In genomic region chr3:53027333-53027732, GRCm38 (mm10) we compare ENCODE assay signal across 19 mouse cellular contexts.
"Had no signal": no experiment of that assay in that cellular context is flagged by ENCODE, and none has a peak within 500 bp of the region (broad histone marks: within the 10 kb centered on the region; RNA-seq: fewer than 3 reads in every experiment).

No protein-coding gene starts in this region.

- H3K27me3 ChIP-seq: lung, embryonic 15.5 days; midbrain, embryonic 13.5 days; midbrain, embryonic 15.5 days; neural tube, embryonic 12.5 days had no signal

- ATAC-seq: liver, postnatal 0 days; midbrain, embryonic 13.5 days; midbrain, embryonic 15.5 days had no signal

- H3K27ac ChIP-seq: liver, embryonic 15.5 days; lung, embryonic 15.5 days; macrophage; midbrain, embryonic 13.5 days; midbrain, embryonic 15.5 days; neural tube, embryonic 12.5 days had no signal

- H3K36me3 ChIP-seq: liver, embryonic 15.5 days; lung, embryonic 15.5 days; midbrain, embryonic 13.5 days; midbrain, embryonic 15.5 days; neural tube, embryonic 12.5 days had no signal

- H3K4me3 ChIP-seq: liver, embryonic 15.5 days; lung, embryonic 15.5 days; megakaryocyte, embryonic 14.5 days; midbrain, embryonic 13.5 days; midbrain, embryonic 15.5 days; neural tube, embryonic 12.5 days had no signal

- H3K4me1 ChIP-seq: liver, embryonic 15.5 days; lung, embryonic 15.5 days; midbrain, embryonic 13.5 days; midbrain, embryonic 15.5 days; neural tube, embryonic 12.5 days had no signal

- H3K9me3 ChIP-seq: liver, embryonic 15.5 days; lung, embryonic 15.5 days; megakaryocyte, embryonic 14.5 days; midbrain, embryonic 13.5 days; midbrain, embryonic 15.5 days; neural tube, embryonic 12.5 days had no signal

- H3K4me2 ChIP-seq: liver, embryonic 15.5 days; lung, embryonic 15.5 days; midbrain, embryonic 11.5 days; midbrain, embryonic 13.5 days; midbrain, embryonic 15.5 days; neural tube, embryonic 12.5 days had no signal

- H3K9ac ChIP-seq: liver, embryonic 15.5 days; liver, postnatal 0 days; lung, embryonic 15.5 days; midbrain, embryonic 13.5 days; midbrain, embryonic 15.5 days; neural tube, embryonic 12.5 days had no signal

- DNase-seq: liver, postnatal 0 days; lung, adult 2 months; lung, postnatal 10 days; retina, postnatal 1 day; right cerebral cortex, adult 18-20 months; right cerebral cortex, postnatal 25 days; right cerebral cortex, postnatal 4 days; spleen, adult 18-20 months; thymus, adult 18-20 months; thymus, postnatal 14 days; thymus, postnatal 36 days had no signal
